Mouse (Mus musculus): ENCODE data around the gene Rpl27a.

The Rpl27a gene

GRCm38 (mm10) chr7:109525740-109526663 lies 7.1 kb downstream of the Rpl27a start:
- no peak for DNase-seq (ENCODE audit: low read depth)

DNA sequence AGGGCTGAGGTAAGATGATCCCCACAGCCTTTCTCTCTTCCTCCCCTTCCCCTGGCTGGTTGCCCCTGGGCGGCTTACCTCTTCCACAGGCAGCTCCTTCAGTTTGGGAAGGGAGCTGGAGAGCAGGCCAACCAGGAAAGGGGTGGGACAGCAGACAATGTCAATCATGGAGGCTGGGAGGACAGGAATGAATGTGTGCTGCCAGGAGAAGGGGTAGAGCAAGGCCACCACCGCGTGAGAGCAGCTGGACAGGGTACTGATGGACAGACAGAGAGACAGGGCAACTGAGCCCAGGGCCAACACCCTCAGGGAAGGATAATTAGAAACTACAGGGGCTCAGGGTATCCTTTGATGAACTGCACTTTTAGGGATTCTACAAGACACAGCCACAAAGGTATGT lies 8.6 kb downstream of the Rpl27a start:
- no peak for DNase-seq (ENCODE audit: low read depth)

- no peak for DNase-seq (ENCODE audit: low read depth)
Observed at GRCm38 (mm10) chr7:109528356-109528755, 9.4 kb downstream of the Rpl27a start.

DNA sequence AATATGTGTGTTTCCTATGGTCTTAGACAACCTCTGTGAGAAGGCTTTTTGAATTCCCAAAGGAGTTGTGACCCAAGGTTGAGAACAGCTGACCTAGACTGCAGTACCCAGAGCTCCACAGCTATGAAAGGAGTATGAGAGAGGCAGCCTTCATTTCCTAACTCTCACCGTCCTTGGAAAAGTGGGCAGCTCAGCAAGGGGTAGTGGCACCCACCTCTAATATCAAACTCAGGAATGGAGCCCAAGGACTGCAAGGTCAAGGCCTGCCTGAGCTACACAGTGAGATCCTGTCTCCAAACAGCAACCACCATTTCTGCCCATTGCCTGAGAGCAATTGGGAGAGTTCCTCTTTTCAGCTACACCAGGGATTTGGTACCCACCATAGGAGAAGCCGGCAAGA lies 10.8 kb downstream of the Rpl27a start:
- no peak for DNase-seq (ENCODE audit: low read depth)

DNA sequence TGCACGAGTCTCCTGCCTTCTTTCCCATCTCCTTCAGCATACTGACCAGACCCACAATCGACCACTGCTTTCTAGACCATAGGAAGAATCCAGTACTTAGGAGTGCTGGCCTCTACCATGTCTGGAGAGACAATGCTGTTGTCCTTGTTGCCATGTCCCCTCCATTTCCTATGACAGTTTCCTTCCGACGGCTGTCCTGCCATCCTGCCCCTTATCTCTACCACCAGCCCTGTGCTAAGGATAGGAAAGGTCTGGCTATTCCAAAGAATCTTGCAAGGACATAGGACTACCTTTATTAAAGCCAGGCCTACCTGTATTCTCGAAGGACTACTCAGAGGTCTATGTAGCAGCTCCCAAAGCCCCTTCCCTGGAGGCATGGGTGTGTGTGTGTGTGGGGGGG lies 12.6 kb downstream of the Rpl27a start:
- DNase-seq (ENCODE audit: low read depth) = no peak

DNA sequence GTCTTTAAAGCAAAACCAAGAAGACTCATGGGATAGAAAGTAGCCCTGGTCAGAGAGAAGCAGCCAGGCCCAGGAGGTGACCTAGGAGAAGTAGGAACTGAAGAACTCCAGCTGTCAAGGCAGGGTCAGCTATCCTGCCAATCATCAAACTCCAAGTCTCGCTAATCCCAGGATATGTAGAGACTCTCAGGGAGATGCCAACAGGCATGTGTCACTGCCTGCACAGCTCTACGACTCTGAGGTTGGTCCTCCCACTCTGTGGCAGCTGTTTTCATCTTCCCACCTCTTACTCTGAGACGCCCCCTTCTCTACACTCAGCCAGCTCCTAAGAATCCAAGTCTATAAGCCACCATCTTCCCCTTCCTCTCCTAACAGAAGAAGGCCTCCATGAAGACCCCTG lies 13.7 kb downstream of the Rpl27a start:
- no peak for DNase-seq (ENCODE audit: low read depth)

- no peak for DNase-seq (ENCODE audit: low read depth)
Observed at GRCm38 (mm10) chr7:109533129-109533528, 14.2 kb downstream of the Rpl27a start.

DNA sequence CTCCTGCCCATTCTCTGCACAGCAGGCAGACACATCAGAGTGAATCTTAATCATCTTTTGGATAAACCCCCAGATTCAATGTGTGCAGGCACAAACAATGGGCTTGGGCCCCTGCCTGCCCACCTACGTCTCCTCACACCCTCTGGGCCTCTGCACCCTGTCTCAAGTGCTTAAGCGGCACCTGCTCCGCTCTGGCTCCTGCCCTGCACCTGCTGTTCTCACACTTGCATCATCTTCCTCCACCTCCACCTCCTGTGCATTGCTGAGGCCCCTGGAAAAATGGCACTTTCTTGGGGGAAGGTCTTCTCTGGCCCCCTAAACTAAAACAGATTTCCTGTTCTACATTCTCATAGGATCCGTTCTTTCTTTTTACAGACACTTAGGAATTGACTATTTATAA lies 14.9 kb downstream of the Rpl27a start:
- DNase-seq (ENCODE audit: low read depth) = no peak

DNA sequence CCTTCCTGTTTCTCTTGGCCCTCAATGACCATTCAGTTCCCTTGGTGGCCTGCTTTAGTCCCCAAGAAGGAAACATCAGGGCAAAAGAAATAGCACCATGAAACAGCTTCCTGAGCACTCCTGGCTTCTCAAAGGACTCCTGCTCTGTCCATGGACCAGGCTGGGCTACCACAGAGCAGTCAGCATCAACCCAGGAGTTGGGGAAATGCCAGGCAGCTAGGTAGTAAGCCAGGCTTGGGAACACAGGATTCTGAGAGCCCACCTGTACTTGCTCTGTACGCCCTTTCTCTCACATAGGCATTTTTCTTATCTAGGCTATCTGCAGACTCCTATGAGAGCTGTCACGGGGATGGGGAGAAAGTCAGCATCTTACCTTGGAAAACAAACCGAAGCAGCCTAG lies 16.0 kb downstream of the Rpl27a start:
- DNase-seq (ENCODE audit: low read depth) = no peak

- DNase-seq (ENCODE audit: low read depth) = peak; percentile 46
Observed at GRCm38 (mm10) chr7:109536451-109536946, 17.6 kb downstream of the Rpl27a start.

- no peak for DNase-seq (ENCODE audit: low read depth)
Observed at GRCm38 (mm10) chr7:109540902-109541301, 22.0 kb downstream of the Rpl27a start.

- no peak for DNase-seq (ENCODE audit: low read depth)
Observed at GRCm38 (mm10) chr7:109541609-109542363, 22.8 kb downstream of the Rpl27a start.

- no peak for DNase-seq (ENCODE audit: low read depth)
Observed at GRCm38 (mm10) chr7:109542364-109542628, 23.3 kb downstream of the Rpl27a start.

DNA sequence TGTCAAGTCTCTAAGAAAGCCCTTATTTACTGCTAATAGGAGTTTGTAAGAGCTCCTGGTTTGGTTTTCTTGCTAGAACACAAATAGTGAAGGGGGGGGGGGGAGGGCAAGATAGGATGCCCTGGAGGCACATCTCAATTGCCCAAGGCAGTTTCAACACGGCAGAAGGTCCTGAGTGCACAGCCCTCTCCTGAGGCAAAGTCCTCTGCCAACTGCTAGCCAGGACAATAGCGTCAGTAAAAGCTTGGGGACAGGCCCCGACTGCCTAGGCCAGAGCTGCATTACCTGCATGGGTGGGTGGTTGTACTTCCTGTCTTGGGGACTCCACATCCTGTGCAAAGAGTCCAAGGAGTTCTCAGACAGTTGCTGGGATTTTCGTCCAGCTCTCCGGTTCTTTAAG lies 25.8 kb downstream of the Rpl27a start:
- no peak for DNase-seq (ENCODE audit: low read depth)

GRCm38 (mm10) chr7:109545255-109545993 lies 26.5 kb downstream of the Rpl27a start:
- no peak for DNase-seq (ENCODE audit: low read depth)

DNA sequence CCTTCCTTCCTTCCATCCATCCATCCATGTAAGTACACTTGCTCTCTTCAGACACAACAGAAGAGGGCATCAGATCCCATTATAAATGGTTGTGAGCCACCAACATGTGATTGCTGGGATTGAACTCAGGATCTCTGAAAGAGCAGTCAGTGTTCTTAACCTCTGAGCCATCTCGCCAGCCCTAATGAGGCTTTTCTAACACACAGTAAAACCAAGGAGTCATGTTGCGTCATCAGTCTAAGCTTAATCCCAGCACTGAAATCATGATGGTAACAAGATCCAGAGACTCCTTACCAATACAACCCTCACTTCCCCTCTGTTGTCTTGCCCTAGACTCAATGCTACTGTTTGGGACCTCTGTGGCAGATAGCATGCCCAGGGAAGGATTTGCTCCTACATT lies 27.2 kb downstream of the Rpl27a start:
- no peak for DNase-seq (ENCODE audit: low read depth)

- DNase-seq (ENCODE audit: low read depth) = peak; percentile 73
Observed at GRCm38 (mm10) chr7:109546726-109547125, 27.8 kb downstream of the Rpl27a start.

- DNase-seq (ENCODE audit: low read depth) = peak; percentile 92
Observed at GRCm38 (mm10) chr7:109559536-109559935, 40.6 kb downstream of the Rpl27a start.

GRCm38 (mm10) chr7:109561466-109562153 lies 42.7 kb downstream of the Rpl27a start:
- peak; percentile 39 for DNase-seq (ENCODE audit: low read depth)

DNA sequence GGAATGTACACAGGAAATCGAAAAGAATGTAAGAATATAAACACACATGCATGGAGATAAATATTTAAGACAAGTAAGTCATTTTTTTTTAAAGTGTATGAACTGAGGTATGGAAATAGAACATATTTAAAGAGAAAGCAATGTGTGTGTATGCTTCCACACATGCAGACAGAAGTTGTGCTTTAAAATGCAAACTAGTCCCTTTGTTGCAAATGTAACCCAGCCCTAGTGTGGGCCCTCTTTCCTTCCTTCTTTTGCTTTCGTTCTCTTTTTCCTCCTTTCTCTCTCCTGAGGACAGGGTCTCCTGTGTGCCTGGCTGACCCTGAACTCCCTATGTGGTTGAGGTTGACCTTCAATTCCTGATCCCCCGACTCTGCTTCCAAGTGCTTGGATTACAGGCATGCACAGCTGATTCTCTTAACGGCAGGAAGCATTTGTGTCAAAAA lies 43.2 kb downstream of the Rpl27a start:
- no peak for DNase-seq (ENCODE audit: low read depth)

DNA sequence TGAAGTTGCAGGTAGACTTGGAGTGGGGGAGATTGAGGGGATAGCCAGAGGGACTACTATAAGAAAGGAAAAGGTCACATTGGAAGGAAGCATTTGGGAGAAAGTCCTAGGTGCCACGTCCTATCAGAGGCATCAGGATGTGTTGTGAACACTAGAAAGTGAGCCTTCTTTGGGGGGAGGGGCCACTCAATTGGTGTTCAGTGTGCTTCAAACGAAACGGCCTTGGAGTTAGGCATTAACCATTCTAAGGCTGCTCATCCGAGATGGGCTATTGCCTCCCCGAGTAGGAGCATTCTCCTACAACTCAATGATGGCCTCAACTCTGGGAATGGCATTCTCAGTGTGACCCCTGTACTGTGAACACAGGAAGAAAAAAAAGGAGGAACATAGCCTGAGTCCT lies 43.7 kb downstream of the Rpl27a start:
- no peak for DNase-seq (ENCODE audit: low read depth)

Data from fibroblast of lung, adult 2 months (primary cell).